Mouse (Mus musculus): ENCODE results near the gene Tcam1.

DNA sequence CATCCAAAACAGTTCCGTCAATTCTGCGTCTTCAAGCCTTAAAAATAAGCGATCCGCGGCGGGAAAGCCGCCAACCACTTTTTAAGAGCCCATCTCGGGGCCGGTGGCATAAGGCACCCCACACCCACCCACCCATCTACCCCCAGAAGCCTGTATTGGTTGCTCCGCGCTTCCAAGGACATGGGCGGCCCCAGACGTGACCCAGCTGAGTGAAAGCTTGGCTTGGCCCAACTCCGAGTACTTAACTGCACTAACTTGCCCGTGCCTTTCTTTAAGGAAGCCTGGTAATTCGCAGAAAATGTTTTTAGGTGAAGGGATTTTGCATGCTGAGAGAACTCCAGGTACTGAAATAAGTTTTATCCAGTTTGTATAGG lies 3.2 kb upstream of the Tcam1 start:
- no peak for TF ChIP-seq CTCF (IDR thresholded peaks at IDR 0.05; ENCODE audit: low read depth)
- TF ChIP-seq EP300 (optimal IDR thresholded peaks at IDR 0.05): no peak
